Mouse (Mus musculus): ENCODE measurements around the gene Akap13. TPM values are rescaled to one million over a fixed set of nuclear protein-coding genes. Genes with fewer than 3 reads are reported as not detected.

Akap13 gene
- total and polyA plus RNA-seq, 2 experiments, result 8.5 to 92.1 TPM

DNA sequence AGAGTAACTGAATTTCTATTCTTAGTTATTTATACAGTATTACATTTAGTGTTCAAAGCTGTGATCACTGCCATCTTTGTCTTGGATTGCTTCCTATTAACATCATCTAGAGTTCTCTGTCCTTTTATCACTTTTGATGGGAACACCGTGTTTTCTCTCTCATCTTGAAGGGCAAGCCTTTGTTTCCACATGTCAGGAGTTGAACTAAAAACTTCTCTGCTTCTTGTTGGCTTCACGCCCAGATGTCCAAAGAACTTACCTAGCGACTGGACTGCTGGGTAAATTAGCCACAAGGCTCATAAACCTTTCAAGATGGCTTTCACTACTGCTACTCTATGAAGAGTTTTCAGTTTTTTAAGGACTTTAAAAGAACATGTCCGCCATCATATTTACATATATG is 165.6 kb downstream of the Akap13 start:
- Histone ChIP-seq H3K36me3 (ENCODE audit: control insufficient read depth, insufficient read depth, low read length) (peaks cover 27% of the 10 kb centered on the region), H3K9ac (ENCODE audit: low read depth, low read length) (no peak overlapping the region), H3K27me3 (ENCODE audit: control insufficient read depth, insufficient read depth, low read length) (no peaks in the 10 kb centered on the region), H3K4me3 (ENCODE audit: insufficient read depth, low read depth, low read length) (no peak overlapping the region), H3K27ac (replicated peaks; ENCODE audit: insufficient read depth, low read depth, low read length) (no peak overlapping the region), H3K79me2 (ENCODE audit: control insufficient read depth, insufficient read depth, low read length) (peaks cover 18% of the 10 kb centered on the region; the same call in 1 of the 2 replicates), H3K4me1 (ENCODE audit: control insufficient read depth, insufficient read depth, low read length) (peaks cover 19% of the 10 kb centered on the region)
- 64% methylated on average over 4 of the region's 4 CpGs for WGBS
- TF ChIP-seq POLR2A (IDR thresholded peaks at IDR 0.05; ENCODE audit: extremely low read depth, insufficient read depth, low read length), result no peak
- TF ChIP-seq CTCF (IDR thresholded peaks at IDR 0.05; ENCODE audit: low read depth, low read length), result no peak
- DNase-seq (ENCODE audit: extremely low read depth, low read depth, low spot score), result peak; percentile 56

DNA sequence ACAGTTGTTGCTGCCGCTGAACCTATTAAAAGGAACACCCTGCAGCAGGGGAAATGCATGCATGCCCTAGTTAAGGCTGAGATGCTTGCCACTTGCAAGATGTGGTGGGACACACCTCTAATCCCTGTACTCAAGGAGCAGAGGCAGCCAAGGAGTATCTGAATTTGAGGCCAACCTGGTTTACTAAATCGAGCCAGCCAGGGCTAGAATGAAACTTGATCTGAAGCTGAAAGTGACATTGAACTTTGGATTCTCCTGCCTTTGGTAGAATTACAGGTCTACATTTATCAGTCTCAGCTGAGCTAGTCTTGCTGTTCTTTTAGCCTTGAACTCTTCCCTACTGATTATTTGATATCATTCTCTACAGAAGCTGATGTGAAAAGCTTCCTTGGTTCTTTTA is 172.5 kb downstream of the Akap13 start:
- H3K4me3 ChIP-seq (ENCODE audit: insufficient read depth, low read depth, low read length), result no peak overlapping the region
- H3K27ac ChIP-seq (replicated peaks; ENCODE audit: insufficient read depth, low read depth, low read length), result peak overlapping the region; percentile 85
- DNase-seq (ENCODE audit: extremely low read depth, low read depth, low spot score), result peak; percentile 92
- WGBS, result 26% methylated on average over 2 of the region's 2 CpGs
- H3K9ac ChIP-seq (ENCODE audit: low read depth, low read length), result no peak overlapping the region
- H3K36me3 ChIP-seq (ENCODE audit: control insufficient read depth, insufficient read depth, low read length), result peaks cover 5% of the 10 kb centered on the region; the same call in 1 of the 2 replicates
- peaks cover 20% of the 10 kb centered on the region for H3K79me2 ChIP-seq (ENCODE audit: control insufficient read depth, insufficient read depth, low read length)
- TF ChIP-seq POLR2A (IDR thresholded peaks at IDR 0.05; ENCODE audit: extremely low read depth, insufficient read depth, low read length), result no peak
- TF ChIP-seq CTCF (IDR thresholded peaks at IDR 0.05; ENCODE audit: low read depth, low read length), result no peak
- no peaks in the 10 kb centered on the region for H3K27me3 ChIP-seq (ENCODE audit: control insufficient read depth, insufficient read depth, low read length)
- H3K4me1 ChIP-seq (ENCODE audit: control insufficient read depth, insufficient read depth, low read length), result peaks cover 15% of the 10 kb centered on the region

DNA sequence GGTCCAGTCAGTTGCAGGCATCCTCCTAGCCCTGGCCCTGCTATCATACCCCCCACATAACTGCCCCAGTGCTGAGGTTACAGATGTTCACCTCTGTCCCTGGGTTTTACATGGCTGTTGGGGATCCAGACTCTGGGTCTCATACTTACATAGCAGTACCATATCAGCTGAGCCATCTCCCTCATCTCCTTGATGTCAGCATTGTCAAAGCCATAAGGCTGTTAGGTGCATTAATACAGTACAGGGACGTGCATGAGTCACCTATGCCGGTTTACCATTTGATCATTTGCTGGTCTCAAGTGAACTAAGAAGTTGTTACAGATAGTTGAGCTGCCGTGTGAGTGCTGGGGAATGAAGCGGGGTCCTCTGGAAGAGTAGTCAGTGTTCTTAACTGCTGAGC is 174.3 kb downstream of the Akap13 start:
- TF ChIP-seq POLR2A (IDR thresholded peaks at IDR 0.05; ENCODE audit: extremely low read depth, insufficient read depth, low read length), result no peak
- no peak for TF ChIP-seq CTCF (IDR thresholded peaks at IDR 0.05; ENCODE audit: low read depth, low read length)
- Histone ChIP-seq H3K27ac (replicated peaks; ENCODE audit: insufficient read depth, low read depth, low read length) (no peak overlapping the region), H3K4me1 (ENCODE audit: control insufficient read depth, insufficient read depth, low read length) (peaks cover 17% of the 10 kb centered on the region), H3K4me3 (ENCODE audit: insufficient read depth, low read depth, low read length) (no peak overlapping the region), H3K36me3 (ENCODE audit: control insufficient read depth, insufficient read depth, low read length) (peaks cover 5% of the 10 kb centered on the region; the same call in 1 of the 2 replicates), H3K27me3 (ENCODE audit: control insufficient read depth, insufficient read depth, low read length) (no peaks in the 10 kb centered on the region), H3K9ac (ENCODE audit: low read depth, low read length) (no peak overlapping the region), H3K79me2 (ENCODE audit: control insufficient read depth, insufficient read depth, low read length) (peaks cover 20% of the 10 kb centered on the region)
- no peak for DNase-seq (ENCODE audit: extremely low read depth, low read depth, low spot score)
- WGBS, result 96% methylated on average over 4 of the region's 4 CpGs

DNA sequence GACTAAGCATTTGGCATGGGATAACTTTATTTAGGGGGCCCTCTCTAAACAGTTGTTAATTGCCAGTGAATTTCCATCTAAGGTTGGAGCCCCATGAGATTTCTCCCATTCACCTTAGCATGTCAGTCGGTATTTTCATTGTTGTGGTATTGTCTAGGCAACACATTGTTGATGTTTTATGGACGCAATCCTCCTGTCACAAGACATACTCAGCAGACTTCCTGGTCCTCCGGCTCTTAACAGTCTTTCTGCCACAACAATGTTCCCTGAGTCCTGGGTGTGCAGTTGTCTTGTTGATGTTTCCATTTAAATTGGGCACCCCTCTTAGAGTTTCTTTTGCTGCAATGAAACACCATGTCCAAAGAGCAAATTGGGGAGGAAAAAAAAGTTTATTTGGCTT is 177.6 kb downstream of the Akap13 start:
- DNase-seq (ENCODE audit: extremely low read depth, low read depth, low spot score), result no peak
- TF ChIP-seq POLR2A (IDR thresholded peaks at IDR 0.05; ENCODE audit: extremely low read depth, insufficient read depth, low read length) (no peak), CTCF (IDR thresholded peaks at IDR 0.05; ENCODE audit: low read depth, low read length) (no peak)

DNA sequence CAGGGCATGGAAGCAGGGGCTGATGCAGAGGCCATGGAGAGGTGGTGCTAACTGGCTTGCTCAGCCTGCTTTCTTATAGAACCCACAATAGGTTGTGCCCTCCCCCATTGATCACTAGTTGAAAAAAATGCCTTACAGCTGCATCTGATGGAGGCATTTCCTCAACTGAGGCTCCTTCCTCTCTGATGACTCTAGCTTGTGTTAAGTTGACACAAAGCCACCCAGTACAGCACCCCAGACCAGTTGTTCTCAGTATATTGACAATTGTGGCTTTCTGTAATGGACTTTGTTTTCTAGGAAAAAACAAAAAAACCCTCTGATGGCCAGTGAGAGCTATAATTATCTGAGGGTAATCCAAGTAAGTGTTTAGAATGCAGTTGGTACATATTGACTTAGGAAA is 178.1 kb downstream of the Akap13 start:
- Histone ChIP-seq H3K36me3 (ENCODE audit: control insufficient read depth, insufficient read depth, low read length) (no peaks in the 10 kb centered on the region), H3K4me1 (ENCODE audit: control insufficient read depth, insufficient read depth, low read length) (peaks cover 7% of the 10 kb centered on the region; the same call in 1 of the 2 replicates), H3K27ac (replicated peaks; ENCODE audit: insufficient read depth, low read depth, low read length) (no peak overlapping the region), H3K27me3 (ENCODE audit: control insufficient read depth, insufficient read depth, low read length) (no peaks in the 10 kb centered on the region), H3K79me2 (ENCODE audit: control insufficient read depth, insufficient read depth, low read length) (peaks cover 14% of the 10 kb centered on the region), H3K9ac (ENCODE audit: low read depth, low read length) (no peak overlapping the region), H3K4me3 (ENCODE audit: insufficient read depth, low read depth, low read length) (no peak overlapping the region)
- DNase-seq (ENCODE audit: extremely low read depth, low read depth, low spot score), result no peak
- TF ChIP-seq POLR2A (IDR thresholded peaks at IDR 0.05; ENCODE audit: extremely low read depth, insufficient read depth, low read length) (no peak), CTCF (IDR thresholded peaks at IDR 0.05; ENCODE audit: low read depth, low read length) (no peak)

More for the DNA sequence above, 177.6 kb downstream of the Akap13 start:
- Histone ChIP-seq H3K4me3 (ENCODE audit: insufficient read depth, low read depth, low read length) (no peak overlapping the region), H3K79me2 (ENCODE audit: control insufficient read depth, insufficient read depth, low read length) (peaks cover 14% of the 10 kb centered on the region), H3K9ac (ENCODE audit: low read depth, low read length) (no peak overlapping the region), H3K27me3 (ENCODE audit: control insufficient read depth, insufficient read depth, low read length) (no peaks in the 10 kb centered on the region), H3K27ac (replicated peaks; ENCODE audit: insufficient read depth, low read depth, low read length) (no peak overlapping the region), H3K36me3 (ENCODE audit: control insufficient read depth, insufficient read depth, low read length) (no peaks in the 10 kb centered on the region), H3K4me1 (ENCODE audit: control insufficient read depth, insufficient read depth, low read length) (peaks cover 8% of the 10 kb centered on the region; the same call in 1 of the 2 replicates)
- 70% methylated on average over 3 of the region's 3 CpGs for WGBS

DNA sequence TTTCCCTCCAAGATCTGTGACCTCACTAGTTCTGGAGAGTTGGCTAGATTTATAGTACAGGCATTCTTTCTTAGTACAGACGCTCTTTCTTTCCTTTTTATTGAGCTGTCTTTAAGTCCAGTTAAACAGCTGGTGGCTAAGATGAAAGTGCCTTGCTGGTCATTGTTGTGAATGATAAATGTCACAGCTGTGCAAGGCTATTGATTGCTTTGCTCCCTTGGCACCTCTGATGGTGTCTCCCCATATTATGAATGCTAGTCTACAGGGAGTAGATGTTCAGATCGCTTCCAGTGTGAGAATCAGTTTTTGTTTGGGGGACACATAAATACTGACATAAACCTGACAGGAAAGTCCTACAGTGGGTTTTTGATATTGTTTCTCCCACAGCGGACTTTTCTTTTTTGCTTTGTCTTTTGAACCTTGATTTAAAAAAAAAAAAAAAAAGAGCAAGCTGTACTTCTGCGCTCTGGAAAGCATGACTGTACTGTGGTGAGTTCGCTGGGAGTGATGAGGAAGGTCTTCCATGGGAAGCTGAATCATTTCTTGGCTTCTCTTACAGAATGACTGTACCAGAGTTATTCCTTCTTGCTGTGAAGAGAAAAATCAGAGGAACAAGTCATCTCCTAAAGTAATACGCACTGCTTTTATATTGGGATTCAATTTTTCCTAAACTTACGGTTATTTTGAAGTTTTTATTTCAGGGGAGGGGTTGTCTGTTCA is 178.6 kb downstream of the Akap13 start:
- WGBS, result 80% methylated on average over 7 of the region's 7 CpGs
- Histone ChIP-seq H3K4me3 (ENCODE audit: insufficient read depth, low read depth, low read length) (no peak overlapping the region), H3K27ac (replicated peaks; ENCODE audit: insufficient read depth, low read depth, low read length) (no peak overlapping the region), H3K79me2 (ENCODE audit: control insufficient read depth, insufficient read depth, low read length) (peaks cover 17% of the 10 kb centered on the region), H3K9ac (ENCODE audit: low read depth, low read length) (no peak overlapping the region), H3K4me1 (ENCODE audit: control insufficient read depth, insufficient read depth, low read length) (peaks cover 7% of the 10 kb centered on the region; the same call in 1 of the 2 replicates), H3K27me3 (ENCODE audit: control insufficient read depth, insufficient read depth, low read length) (no peaks in the 10 kb centered on the region), H3K36me3 (ENCODE audit: control insufficient read depth, insufficient read depth, low read length) (no peaks in the 10 kb centered on the region; the same call in 1 of the 2 replicates)
- no peak for DNase-seq (ENCODE audit: extremely low read depth, low read depth, low spot score)
- TF ChIP-seq CTCF (IDR thresholded peaks at IDR 0.05; ENCODE audit: low read depth, low read length) (no peak), POLR2A (IDR thresholded peaks at IDR 0.05; ENCODE audit: extremely low read depth, insufficient read depth, low read length) (no peak)
